Mouse (Mus musculus) liver, embryonic 14.5 days (tissue): ENCODE measurements around the gene Rab8b.

ENCODE experiments used
- CTCF ChIP-seq: IDR thresholded peaks from 2 replicates; pipeline ENCODE4 v1.5.1; 2016; ENCODE audit warnings: antibody characterized with exemption, low read depth, control low read depth
- EP300 ChIP-seq: IDR thresholded peaks from 2 replicates; pipeline ENCODE4 v1.6.1; 2016; ENCODE audit warnings: antibody characterized with exemption, low read depth

GRCm38 (mm10) chr9:66952886-66953285 is 33.4 kb upstream of the Rab8b start:
- TF ChIP-seq CTCF, result no peak
- no peak for TF ChIP-seq EP300
